Mouse (Mus musculus) monocyte, adult 2 months (primary cell): Measurements from ENCODE around the gene Dkc1.
"Not testable (repeated sequence)": the region's sequence is repeated elsewhere in the genome, so short reads cannot be mapped to it uniquely, and the experiment has no call there.

ENCODE experiments used
- DNase-seq, 2 experiments: peaks; one replicate each; pipeline ENCODE4 v3.0.0; 2022; ENCODE audit warnings: low spot score in 2 of 2, low read depth in 1 of 2

Gene Dkc1

DNA sequence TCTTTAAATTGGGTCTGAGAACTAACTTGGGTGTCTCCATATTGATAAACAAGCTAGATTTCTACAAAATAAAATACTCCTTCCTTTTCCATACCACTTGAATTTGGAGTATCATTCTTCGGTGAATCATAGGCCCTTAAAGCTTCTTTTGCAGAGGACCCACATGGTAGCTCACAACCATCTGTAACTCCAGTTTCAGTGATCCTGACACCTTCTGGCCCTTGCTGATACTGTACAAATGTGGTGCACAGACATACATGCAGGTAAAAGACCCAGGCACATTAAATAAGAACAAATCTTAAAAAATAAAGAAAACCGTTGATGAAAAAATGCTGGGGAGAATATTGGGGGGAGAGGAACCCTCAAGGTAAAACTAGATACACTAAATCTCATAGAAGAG, 42.5 kb downstream of the Dkc1 start:
- DNase-seq: no peak

DNA sequence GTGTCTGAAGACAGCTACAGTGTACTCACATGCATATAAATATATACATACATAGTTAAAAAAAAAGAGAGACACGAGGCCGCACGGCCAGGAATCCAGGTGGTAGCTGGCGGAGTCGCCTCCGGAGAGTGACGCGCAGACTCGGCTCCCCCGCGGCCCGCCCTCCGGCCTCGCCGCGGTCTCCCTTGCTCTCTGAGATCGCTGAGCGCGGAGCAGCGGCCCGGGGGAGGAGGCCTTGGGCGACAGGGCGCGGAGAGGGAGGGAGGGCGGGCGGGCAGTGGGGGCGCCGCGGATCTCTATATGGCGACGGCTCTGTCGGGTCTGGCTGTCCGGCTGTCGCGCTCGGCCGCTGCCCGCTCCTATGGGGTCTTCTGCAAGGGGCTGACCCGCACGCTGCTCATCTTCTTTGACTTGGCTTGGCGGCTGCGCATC, 47.5 kb downstream of the Dkc1 start:
- DNase-seq: not testable (repeated sequence)

DNA sequence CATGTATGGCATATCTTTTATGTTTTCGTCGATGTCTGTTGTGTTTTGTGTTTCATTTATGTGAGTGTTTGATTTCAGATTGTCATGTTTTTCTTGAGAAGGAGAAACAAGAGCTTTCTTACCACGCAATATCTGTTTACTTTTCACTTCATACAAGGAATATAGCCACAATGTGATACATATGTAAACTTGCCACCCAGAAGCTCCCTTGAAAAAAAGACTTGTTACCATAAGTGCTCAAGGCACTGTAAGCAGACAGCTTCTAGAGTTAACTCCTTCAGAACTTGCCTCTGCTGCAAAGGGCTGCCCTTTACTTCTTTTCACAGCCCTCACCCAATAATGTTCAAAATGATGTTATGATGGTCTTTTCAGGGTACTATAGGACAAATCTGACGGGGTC, 52.8 kb downstream of the Dkc1 start:
- no peak for DNase-seq

DNA sequence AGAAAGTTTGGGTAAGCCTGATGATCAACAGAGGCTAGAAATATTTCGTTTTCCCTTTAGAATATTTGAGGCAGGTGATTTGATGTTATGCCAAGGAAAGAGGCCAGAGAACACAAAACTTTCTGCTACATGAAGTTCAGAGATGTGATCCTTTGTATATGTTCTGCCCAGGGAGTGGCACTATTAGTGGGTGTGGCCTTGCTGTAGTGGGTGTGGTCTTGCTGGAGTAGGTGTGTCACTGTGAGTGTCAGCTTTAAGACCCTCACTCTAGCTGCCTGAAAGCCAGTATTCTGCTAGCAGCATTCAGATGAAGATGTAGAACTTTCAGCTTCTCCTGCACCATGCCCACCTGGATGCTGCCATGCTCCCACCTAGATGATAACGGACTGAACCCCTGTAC, 54.6 kb downstream of the Dkc1 start:
- no peak for DNase-seq

DNA sequence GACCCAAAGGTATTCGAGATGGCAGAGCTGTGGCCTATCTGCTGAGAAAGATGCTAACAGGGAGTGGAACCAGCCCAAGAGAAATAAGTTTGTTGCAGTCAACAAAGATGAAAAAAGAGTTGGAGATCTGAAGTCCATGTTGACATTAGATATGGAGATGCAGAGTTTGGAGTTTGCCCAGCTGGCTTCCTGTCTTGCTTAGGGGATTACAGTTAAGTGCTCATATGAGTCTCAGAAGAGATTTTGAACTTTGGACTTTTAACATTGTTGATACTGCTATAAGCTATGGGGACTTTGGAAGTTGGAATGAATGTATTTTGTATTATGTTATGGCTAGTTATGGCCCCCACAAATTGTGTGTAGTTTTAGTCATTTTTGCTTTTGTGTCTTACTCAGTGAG, 56.6 kb downstream of the Dkc1 start:
- DNase-seq: no peak

DNA sequence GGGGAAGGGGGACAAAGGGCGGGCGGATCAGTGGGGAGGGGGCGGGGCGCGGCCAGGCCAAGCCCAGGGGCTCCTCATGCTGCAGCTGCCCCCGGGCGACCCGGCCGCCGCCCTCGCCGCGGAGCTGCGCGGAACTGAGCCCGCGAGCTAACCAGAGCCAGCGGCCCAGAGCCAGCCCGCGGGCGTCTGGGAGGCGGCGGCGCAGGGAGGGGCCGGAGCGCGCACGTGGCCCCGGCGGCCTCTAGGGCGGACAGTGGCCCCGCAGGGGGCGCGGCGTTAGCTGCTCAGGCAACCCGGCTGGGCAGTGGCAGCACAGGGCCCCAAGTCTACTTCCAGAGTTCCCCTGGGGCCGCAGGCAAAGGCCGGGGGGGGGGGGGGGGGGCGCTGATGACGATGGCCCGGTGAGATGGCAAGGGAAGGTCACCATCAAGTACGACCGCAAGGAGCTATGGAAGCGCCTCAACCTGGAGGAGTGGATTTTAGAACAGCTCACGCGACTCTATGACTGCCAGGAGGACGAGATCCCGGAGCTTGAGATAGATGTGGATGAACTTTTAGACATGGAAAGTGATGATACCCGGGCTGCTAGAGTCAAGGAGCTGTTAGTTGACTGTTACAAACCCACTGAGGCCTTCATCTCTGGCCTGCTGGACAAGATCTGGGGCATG, 60.1 kb downstream of the Dkc1 start:
- no peak for DNase-seq
